Mouse (Mus musculus) CD4-positive, CD25-positive, alpha-beta regulatory T cell, adult 2 months (primary cell): Measurements from ENCODE around the gene Rph3al.

ENCODE experiments used
- DNase-seq: peaks from one replicate; pipeline ENCODE4 v3.0.0-alpha.2; 2012; ENCODE audit warnings: low read depth, low spot score

Rph3al gene

DNA sequence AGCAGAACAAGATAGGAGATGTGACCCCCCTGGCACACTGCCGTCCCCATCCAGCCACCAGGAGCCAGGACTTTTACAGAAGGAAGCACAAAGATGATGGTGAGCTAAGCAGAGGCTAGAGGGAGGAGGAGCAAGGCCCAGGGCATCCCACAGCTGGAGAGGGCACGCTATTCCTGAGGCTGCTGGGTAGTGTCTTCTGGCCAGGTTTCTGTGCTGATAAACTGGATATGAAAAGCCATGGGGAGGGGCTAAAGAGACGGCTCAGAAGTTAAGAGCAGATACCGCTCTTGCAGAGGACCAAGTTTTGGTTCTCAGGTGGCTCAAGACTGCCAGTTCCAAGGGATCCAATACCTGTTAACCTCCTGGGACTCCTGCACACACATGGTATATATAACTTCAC lies 76.6 kb downstream of the Rph3al start:
- DNase-seq, result no peak

DNA sequence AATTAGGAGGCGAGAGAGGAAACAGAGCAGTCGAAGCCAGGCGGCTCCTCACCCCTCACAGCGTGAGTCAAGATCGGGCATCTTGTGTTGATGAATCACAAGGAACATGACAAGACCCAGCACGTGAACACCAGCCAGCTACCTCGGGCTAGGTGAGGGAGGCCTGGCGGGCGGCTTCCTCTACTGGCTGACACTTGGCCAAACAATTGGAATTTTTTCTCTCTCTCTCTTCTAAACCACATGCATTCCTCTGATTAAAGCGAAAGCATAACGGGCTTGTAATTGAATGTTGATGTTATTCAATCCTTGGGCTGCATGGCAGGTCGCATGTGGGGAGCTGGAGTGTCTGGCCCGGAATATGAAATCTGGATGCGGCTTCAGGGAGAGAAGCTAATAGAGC lies 77.0 kb downstream of the Rph3al start:
- no peak for DNase-seq

DNA sequence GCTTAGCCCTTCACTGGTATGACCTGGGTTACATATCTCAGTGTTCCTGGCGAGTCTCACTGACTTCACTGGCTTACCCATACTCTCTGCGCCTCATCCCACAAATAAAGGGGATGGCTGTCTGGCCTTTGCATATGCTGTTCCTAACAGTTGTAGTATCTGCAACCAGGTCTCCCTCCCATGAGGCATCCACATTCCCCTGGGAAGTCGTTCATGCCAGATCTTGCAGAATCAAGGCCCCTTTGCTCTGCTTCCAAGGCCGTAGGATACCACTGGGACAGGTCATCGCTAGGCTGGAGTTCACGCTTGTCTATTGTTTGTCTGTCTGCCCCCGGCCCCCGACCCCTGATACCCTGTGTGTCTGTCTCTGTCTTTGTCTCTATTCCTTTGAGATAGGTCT lies 78.8 kb downstream of the Rph3al start:
- DNase-seq, result no peak

DNA sequence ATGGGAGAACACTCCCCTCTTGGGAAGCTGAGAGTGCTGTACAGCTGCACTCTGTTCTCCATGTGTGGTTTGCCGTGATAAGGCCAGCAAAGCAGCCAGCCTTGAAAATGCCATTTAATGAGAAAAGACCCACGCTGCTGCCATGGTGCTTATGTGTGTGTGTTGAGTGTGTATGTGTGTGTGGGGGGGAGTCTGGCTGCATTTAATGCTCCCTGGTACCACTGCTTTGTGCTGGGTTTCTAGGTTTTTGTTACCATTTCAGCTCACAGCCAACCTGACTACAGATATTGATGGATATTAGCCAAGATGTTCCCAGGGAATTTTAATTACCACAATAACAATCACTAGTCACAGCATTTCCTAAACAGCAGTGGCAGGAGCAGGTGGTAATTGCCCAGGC lies 79.3 kb downstream of the Rph3al start:
- no peak for DNase-seq

DNA sequence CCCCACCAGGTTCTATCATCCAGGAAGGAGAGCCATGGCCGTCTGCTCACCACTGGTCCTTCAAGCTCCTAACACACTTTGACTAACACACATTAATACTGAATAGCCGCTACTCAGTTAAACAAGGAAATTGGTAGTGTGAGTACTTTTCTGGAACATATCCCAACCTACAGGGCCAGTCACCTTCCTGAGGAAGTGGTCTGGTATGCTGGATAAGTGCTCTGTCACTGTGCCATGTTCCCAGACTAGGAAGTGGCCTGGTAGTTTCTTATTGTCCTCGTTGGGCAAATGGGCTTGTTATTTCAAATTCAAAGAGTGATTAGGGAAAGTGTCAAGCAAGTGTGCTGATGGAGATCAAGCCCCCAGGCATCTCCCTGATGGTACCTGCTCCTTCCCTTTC lies 80.4 kb downstream of the Rph3al start:
- DNase-seq, result no peak

DNA sequence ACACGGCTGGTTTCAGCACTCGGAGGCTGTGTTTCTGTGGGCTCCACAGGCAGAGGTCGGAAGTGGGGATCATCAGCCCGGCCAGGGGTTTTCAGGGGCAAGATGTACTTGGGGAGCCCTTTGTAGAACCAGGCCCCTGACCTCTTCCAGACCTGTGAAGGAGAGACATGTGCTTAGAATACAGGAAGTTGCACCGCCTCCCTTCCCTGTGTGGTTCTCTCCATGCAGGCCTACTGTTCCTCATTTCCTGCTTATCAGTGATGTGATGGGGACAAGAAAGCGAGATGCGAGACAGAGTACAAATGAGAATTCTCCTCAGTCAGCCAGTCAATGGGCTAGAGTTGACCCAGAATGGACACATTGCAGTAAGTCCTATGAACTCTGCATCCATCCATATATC lies 83.9 kb downstream of the Rph3al start:
- DNase-seq, result no peak

DNA sequence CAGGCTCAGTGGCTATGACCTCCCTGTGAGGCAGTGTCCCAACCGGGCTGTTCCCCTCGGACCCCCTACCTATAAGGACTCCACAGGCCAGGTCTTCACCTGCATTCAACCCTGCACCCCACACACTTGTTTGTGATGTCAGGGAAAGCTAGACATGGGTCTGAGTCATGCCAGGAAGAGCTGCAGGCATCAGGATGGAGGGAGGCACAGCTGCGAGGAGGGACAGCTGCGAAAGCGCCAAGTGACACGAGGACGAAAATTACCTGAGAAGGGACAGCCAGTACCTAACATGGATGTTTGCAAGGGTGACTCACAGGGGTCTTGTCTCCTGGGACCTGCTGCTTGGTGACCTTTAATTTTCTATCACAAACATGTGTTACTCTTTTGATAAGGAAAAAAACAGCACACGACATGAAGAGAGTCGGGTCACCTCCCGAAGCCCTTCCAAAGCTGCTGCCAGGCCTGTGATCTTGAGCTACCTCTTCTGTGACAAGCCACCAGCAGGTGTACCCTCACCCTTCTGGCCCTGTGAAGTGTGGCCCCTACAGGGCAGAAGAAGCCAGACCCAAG lies 85.1 kb downstream of the Rph3al start:
- no peak for DNase-seq

DNA sequence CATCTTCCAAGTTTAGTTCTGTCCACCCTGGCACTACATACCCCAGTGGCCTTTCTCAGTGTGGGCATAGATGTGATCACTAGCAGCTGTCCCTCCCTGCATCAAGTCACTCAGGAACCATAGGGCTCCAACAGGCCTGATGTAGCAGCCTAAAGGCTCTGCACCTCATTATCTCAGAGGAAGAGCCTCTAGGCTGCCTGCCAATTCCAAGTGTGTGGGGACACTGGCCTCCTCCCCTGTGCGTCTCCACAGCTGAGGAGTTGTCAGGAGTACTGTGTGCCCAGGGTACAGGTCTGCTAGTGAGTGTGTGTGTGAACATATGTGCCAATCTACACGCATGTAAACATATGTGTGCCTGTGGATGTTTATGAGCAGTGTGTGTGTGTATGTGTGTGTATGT lies 85.7 kb downstream of the Rph3al start:
- no peak for DNase-seq

DNA sequence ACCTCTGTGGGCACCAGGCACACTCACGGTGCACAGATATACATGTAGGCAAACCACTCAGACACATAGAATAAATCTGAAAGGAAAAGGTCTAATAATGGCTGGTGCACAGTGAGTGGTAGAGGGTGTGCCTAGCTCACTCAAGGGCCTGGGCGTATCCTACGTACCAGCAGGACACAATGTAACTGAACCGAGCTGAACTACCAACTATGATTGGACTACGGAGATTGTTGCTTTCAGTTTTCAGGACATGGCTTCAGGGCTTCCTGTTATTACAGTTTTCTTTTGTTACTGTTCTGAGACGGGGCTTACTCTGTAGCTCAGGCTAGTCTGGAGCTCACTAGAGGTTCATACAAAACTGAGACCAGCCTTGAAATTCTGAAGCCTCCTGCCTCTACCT lies 88.7 kb downstream of the Rph3al start:
- DNase-seq, result no peak

DNA sequence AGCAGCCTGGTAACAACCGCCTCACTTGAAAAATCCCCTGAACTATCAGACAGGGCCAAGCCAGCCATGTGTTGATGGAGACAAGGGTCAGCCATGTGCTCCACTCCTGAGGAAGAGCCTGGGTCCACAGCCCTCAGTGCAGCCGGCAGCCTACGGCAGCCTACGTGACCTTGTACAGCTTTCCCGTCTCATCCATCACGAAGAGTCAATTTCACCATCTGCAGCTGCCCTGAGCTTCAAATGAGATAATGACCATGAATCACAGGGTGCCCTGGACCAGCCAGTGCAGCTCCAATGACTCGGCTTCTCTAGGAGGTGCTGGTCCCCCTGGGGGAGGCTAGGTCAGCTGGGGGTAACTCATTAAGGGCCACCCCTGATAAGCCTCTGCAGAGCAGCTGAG lies 91.6 kb downstream of the Rph3al start:
- DNase-seq, result no peak

DNA sequence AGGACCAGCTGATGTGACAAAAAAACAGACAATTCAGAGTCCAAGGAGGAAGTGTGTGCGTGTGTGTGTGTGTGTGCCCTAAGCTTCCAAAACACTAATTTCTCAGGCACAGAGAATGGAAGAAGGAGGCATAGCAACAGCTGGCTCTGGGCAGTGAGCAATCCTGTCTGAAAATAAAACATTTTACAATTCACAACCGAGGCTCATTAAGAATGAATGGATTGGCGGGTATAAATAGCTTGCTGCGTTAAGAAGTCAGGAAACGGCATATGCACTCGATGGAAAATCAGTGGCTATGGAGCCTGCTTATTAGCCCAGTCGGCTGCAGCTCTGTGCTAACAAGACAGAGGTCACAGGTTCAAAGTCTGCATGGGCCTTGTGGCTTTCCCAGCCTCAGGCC lies 92.6 kb downstream of the Rph3al start:
- DNase-seq, result no peak

DNA sequence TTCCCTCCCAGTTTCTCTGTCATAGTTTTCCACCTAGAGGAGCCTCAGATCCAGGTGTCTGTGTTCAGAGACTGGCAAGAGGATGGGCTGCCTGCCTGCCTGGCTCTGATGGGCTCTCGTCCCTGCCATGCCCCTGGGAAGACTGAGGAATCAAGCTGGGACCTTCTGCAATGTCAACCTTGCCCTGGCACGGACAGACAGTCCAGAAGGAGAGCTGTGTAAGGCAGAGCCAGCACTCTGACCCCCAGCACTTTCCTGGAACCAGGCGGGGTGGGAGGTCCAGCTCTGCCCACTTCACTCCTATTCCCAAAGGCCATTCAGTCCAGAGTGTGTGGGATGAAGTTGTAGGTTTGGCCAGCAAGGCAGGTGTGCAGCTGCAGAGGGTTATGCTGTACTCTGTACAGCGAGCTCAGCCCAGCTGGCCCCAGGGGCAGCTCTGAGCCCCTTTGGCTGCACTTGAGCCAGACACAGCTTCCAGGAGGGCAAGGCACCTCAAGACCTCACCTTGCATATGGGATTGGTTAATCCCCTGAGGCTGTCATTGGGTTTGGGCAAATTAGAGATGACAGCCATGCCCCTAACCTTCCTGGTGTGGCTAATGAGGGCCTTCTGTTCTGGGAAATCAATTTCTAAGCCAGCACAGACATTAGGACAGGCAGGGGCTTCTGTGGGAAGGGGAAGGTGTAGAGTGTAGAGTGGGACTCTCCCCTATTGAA lies 95.2 kb downstream of the Rph3al start:
- DNase-seq, result no peak

DNA sequence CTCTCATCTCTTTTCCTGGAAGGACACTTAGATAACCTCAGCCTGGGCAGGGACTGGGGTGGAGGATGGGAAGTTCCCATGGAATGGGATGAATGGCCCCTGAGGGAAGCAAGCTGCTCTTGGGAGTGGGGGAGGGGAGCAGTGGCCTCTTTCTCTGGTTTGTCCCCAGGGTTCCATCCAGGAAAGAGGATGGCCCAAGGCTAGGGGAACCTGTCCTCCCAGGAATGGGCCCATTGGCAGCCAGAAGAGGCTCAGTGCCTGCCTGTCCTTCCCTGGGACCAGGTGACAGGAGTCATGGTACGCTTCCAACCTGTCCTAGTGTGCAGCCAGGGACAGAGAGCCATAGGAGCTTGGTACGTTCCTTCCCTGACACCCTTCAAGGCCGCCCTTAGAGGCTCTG lies 96.7 kb downstream of the Rph3al start:
- DNase-seq, result no peak

DNA sequence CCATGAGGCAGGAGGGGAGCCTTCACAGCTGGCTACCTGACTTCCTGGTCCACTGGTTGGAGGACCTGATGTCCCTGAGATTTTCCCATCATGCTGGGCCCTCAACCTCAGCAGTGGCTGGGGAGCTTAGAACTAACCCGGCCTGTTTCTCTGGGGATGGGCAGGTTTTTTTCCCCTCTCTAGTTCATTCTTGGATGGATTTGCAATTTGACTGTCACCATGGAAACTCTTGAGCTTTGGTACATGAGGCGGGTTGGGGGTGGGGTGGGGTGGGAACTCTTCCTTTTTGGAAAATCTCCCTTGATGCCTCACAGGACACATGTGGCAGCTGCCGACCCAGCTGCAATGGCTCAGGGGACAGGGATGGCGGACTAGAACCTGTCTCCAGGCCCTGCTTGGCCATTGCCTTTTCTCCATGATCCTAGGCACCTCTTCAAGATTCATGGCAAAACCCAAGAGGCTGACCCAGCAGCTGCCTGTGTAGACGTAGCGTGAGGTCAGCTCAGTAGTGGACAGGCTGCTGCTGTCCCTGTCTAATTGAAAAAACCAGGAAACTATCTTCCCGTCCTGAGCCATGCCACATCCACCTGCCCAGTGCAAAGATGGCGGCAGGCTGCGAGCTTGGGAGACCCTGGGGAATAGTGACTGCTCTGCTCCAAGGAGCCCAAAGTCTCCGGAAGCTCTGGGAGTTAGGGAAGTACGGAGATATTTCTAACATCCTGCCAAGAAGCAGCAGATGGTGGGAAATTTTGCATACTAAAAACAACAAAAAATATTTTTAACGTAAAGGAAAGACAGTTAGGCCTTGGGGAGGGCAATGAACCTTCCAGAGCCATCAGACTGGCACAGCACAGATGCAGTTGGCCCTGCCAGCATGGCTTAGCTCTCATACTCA lies 98.4 kb downstream of the Rph3al start:
- no peak for DNase-seq

DNA sequence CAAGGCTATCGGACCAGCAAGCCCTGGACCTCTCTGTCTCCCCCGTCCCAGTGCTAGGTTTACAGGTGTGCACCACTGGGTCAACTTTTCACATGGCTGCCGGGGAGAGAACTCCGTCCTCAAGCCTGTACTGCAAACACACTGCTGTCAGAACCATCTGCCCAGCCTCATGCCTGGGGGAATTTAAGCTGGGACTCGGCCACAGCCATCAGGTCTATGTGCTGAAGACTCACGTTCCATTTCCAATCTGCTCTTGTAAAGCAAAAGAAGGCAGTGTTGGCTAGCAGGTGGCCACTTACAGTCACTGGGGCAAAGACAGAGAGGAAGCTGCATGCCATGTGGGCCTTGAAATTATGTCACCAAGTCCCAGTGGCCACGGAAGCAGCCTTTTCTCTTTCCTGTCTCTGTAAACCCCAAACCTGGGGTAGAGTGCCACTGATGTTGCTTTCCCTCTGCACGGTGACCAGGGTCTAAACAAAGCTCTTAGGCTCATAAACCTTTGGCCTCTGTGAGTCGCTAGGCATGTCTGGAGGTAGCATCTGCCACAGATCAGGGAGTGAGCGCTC lies 99.3 kb downstream of the Rph3al start:
- no peak for DNase-seq

DNA sequence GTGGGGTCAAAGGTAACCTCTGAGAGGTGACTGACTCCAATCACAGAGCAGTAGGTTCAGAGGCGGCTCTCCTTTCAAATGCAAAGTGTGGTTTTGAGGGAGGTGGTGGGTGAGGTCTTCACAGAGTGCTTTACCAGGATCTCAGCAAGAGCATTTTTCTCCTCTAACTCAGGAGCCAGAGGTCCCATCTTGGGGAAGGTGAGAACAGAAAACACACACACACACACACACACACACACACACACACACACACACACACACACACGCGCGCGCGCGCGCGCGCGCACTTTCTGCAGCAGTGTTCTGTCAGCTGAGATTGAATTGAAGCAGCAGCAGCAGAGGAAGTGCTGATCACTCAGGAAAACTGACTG lies 102.0 kb downstream of the Rph3al start:
- DNase-seq, result peak; percentile 28

DNA sequence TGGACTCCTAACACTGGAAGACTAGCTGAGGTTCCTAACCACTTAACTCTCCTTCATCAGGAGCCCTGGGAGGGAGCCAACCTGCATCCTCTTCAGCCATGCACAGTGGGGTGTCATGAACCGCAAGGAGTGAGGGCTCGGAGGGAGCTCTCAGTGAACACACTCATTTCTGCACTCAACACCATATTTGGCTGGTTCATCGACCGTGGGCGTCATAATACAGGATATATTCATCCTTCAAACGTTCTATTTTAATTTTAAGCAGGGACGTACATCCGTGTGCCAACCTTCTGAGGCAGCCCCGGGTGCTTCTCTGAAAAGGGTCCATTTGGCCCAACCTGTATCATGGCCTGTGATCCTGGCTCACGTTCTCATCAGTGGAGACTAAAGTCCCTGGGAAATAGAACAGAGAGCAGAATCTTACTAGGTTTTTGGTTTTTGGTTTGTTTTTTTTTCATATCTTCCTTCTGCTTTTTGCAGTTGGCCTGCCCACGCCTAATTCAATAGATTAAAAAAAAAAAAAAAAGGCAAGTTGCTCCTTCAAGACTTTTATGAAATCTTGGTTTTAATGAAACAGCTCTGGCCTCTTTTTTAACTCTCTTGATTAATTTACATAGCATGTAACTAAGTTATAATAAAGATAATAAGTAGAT lies 102.5 kb downstream of the Rph3al start:
- peak; percentile 65 for DNase-seq

DNA sequence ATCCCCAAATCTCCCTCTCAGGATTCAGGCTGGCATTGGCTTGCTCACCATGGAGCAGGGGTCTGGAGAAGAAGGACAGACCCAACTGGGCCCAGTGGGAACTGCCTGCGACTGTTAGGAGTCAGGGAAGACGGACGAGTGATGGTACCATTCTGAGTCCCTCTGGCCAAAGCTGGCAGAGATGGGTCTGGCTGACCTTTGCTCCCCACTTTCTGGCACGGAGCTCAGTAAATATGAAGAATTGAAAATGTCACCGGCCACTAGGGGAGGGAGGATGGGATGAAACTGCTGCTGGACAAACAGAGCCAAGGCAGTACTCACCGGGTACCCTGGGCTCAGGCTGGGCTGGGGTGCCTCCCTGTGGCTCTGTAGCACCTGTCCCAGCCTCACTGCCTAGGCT lies 105.1 kb downstream of the Rph3al start:
- no peak for DNase-seq

DNA sequence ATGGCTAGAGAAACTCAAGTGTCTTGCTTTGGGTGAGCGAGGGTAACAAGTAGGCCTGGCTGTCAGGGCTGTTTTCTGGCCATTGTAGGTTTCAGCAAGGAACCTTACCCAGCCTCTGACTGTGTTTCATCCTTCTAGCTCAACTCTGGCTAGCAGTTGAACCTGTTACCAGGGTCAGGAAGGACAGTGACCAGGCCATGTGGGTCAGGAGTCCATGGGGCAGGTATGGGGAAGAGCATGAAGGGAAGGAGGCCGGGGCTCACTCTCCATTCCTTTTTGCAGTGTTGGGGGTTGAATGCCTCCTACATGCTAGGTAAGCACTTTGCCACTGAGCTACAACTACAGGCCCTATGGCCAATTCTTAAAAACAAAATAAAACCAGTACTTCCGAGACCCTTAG lies 107.8 kb downstream of the Rph3al start:
- no peak for DNase-seq

DNA sequence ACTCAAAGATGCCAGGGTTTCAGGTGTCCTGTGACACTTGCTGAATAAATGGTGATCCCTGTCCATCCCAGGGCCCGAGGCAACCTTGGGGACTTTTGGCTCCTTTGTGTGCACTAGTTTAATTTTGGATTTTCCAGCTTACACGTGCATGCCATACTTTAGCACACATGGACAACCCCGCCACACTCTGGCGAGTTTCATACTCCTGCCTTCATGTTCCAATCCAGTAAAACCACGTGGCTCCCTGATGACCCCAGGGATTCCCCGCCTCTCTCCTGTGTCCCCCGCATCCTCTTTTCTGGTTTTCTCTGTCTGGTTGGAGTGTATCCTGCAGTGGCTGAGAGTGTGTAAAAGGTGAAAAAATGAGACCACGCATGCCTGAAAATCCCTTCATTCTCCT lies 110.8 kb downstream of the Rph3al start:
- DNase-seq, result no peak

DNA sequence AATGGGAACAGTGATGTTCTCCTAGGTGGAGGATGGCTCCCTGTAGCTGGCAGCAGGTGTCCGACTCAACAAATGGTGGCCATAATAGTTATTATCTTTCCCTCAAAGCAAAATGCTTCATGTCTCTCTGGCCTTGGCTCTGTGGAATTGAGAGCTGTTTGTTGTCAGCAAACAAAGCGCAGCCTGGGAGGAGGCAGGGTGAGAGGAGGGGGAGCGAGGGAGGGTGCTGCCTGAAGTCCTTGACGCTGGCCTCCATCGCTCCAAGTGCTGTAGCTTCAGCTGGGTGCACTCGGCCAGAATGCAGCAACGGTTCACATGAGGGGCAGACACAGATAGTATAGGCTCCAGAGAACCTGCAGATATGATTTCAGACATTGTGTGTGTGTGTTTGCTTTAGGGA lies 114.7 kb downstream of the Rph3al start:
- DNase-seq, result no peak

DNA sequence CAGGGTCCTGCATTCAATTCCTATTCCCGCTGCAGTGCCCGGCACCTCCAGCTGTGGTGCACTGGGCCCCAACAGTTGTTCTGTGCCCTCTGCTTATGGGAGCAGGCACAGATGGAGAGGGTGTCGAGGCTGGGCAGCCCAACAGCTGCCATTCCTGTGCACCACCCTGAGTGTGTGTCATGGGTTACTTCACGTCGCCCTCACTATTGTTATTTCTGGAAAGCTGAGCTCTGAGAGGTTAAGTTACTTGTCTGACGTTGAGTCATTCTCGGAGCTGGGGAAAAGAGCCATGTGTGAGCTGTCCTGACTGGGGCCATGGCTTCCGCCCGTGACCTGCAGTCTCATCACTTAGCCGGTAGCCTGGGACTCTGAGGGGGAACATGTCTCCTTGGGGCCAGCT lies 125.1 kb downstream of the Rph3al start:
- no peak for DNase-seq
